Mouse (Mus musculus) embryo, embryonic 10.5 days (tissue): Measurements from ENCODE around the gene Adgra1.

Experiments
- DNase-seq: peaks from one replicate; pipeline ENCODE4 v3.0.0-alpha.2; 2015; ENCODE audit warnings: low spot score

Gene Adgra1

DNA sequence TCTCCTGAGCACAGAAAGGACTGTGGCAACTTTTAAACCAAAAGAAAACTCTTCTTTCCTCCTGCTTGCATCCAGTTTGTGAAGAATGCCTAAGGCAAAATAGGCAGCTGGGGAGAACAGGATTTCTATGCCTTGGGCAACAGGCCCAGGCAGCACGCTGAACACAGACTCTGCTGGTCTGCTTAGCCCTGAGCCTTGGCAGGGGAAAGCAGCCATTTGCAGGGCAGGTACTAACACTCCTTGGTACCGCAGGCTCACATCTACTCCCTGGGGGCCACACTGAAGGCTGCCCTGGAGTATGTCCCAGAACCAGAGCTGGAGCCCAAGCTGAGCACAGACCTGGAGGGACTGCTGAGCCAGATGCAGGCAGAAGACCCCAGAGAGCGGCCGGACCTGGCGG is 74.2 kb downstream of the Adgra1 start:
- DNase-seq, result no peak

DNA sequence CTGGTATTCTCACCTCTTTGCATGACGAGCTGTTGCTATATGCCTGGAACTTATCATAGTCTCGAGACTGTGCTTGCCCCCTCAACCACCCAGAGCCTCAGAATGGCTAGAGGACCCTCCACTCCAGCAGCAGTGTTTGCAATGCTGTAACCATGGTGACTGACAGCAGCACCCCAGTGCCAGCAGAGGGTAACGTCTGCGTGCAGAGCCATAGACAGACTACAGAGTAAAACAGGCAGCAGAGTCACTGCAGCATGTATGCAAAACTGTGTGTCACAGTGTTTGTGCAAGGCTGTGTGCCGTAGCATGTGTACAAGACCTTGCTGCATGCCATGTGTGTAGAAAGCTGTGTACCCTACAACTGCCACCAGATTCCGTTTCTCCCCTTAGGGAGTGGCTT is 75.5 kb downstream of the Adgra1 start:
- DNase-seq, result no peak

DNA sequence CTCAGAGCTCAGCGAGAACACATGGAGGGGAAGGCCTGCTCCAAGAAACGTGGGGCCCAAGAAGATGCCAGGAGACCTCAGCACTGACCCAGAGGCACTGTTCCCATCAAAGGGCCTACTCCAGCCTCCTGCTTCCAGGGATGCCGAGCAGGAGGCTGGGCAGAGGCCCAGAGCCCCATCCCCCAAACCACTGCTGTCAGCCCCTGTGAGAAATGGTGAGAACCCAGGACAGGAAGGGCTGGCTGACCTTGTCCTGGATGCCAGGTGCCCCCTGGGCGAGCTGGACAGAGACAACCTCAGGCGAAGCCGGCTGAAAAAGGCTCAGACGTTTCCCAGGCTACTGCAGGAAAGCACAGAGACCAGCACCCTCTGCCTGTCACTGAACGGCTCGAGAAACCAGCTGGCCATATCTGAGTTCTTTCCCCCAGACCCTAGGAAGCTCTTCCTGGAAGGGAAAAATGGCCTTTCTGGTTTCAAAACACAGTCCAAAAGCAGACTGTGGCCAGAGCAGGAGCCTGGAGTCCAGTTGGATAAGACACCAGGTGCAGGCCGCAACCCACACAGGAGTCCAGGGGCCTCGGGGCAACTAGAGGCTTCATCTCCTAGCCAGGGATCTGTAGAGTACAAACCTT is 76.3 kb downstream of the Adgra1 start:
- no peak for DNase-seq

GRCm38 (mm10) chr7:139914141-139915047 is 80.4 kb downstream of the Adgra1 start:
- peak; percentile 75 for DNase-seq

DNA sequence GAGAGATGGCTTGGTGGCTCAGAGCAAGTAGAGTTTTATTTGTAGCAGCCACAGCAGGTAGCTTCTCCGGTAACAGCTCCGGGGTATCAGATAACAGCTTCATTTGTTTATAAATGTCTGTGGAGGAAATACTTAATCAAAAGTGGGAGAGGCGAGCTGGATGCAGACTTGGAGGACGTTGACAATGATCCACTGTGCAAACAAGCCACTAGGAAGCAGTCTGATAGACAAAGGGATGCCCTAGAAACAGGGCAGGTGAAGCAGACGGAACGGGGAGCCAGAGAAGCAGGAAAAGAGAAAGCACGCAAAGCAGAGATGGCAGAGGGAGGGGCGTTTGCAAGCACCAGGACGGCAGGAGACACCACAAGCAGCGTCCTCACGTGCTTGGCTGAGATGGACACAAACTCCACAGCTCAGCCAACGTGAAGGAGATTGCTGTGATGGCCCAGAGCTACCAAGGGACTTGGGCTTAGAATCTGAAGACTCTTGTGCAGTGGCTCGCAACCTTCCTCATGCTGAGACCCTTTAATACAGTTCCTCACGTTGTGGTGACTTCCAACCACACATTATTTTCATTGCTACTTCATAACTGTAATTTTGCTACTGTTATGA is 81.8 kb downstream of the Adgra1 start:
- no peak for DNase-seq

- DNase-seq, result peak; percentile 51
Measured at GRCm38 (mm10) chr7:139916345-139916744, 82.4 kb downstream of the Adgra1 start.

DNA sequence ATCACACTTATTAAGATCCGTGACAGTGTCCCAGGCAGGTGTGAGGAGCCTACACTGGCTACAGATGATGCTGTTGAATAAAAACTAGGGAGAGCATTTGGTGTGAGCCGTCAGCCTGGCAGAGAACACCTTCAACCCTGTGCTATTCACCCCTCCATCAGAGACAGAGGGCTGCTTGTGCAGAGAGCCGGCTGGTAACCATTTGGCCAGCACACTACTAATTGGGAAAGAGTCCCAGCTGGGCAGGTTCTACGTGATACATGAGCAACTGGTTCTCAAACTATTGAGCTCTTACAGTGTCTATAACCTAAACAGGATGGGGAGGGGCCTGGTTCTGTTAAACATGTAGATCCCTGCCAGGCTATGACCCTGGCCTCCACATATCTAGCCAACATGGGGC is 84.3 kb downstream of the Adgra1 start:
- no peak for DNase-seq
